In genomic region chr1:23365614-23366013, GRCm38 (mm10) we compare ENCODE assay signal across 27 mouse cellular contexts.
"Had no signal": no experiment of that assay in that cellular context is flagged by ENCODE, and none has a peak within 500 bp of the region (broad histone marks: within the 10 kb centered on the region; RNA-seq: fewer than 3 reads in every experiment).

No protein-coding gene starts in this region.

- H3K9me3 ChIP-seq: heart, embryonic 10.5 days; heart, embryonic 12.5 days; hindbrain, embryonic 10.5 days; hindbrain, embryonic 12.5 days; intestine, embryonic 15.5 days; limb, embryonic 13.5 days; limb, embryonic 15.5 days; liver, embryonic 12.5 days had no signal

- H3K9ac ChIP-seq: heart, embryonic 12.5 days; hindbrain, embryonic 12.5 days; hindbrain, embryonic 14.5 days; intestine, embryonic 15.5 days; limb, embryonic 13.5 days; limb, embryonic 15.5 days; liver, embryonic 12.5 days; liver, embryonic 14.5 days had no signal

- H3K27ac ChIP-seq: gastrocnemius, adult 2 months; heart, embryonic 10.5 days; hindbrain, embryonic 10.5 days; hindbrain, embryonic 12.5 days; hindbrain, embryonic 14.5 days; intestine, embryonic 15.5 days; layer of hippocampus, adult 2 months; left cerebral cortex, adult 2 months; limb, embryonic 13.5 days; limb, embryonic 15.5 days; liver, embryonic 12.5 days; liver, embryonic 14.5 days had no signal

- DNase-seq: gastrocnemius, adult 2 months; gastrocnemius, postnatal 10 days; gastrocnemius, postnatal 25 days; heart, adult 18-20 months; heart, postnatal 10 days; heart, postnatal 4 days; kidney, adult 18-20 months; kidney, adult 8-10 months; kidney, postnatal 10 days; kidney, postnatal 25 days; kidney, postnatal 4 days; left cerebral cortex, postnatal 4 days had no signal

- ATAC-seq: hindbrain, embryonic 16.5 days; inflammation-experienced regulatory T-cells, adult 6 months; intestine, embryonic 15.5 days; intestine, postnatal 0 days; liver, embryonic 12.5 days had no signal

- H3K4me3 ChIP-seq: gastrocnemius, adult 2 months; heart, embryonic 10.5 days; heart, embryonic 12.5 days; hindbrain, embryonic 10.5 days; hindbrain, embryonic 12.5 days; intestine, embryonic 15.5 days; layer of hippocampus, adult 2 months; left cerebral cortex, adult 2 months; limb, embryonic 13.5 days; limb, embryonic 15.5 days; liver, embryonic 12.5 days had no signal

- H3K36me3 ChIP-seq: hindbrain, embryonic 12.5 days; intestine, embryonic 15.5 days; limb, embryonic 15.5 days had no signal

- H3K4me2 ChIP-seq: heart, embryonic 12.5 days; hindbrain, embryonic 12.5 days; hindbrain, embryonic 14.5 days; intestine, embryonic 15.5 days; limb, embryonic 13.5 days; limb, embryonic 15.5 days; liver, embryonic 12.5 days had no signal

- H3K27me3 ChIP-seq: heart, embryonic 12.5 days; hindbrain, embryonic 12.5 days; intestine, embryonic 15.5 days; limb, embryonic 13.5 days; limb, embryonic 15.5 days; liver, embryonic 12.5 days had no signal

- H3K4me1 ChIP-seq: heart, embryonic 10.5 days; hindbrain, embryonic 10.5 days; hindbrain, embryonic 12.5 days; intestine, embryonic 15.5 days; limb, embryonic 13.5 days; limb, embryonic 15.5 days had no signal
